Mouse (Mus musculus) embryo, embryonic 10 days (tissue): ENCODE measurements around the gene Apex1.
"Not testable (repeated sequence)": the region's sequence is repeated elsewhere in the genome, so short reads cannot be mapped to it uniquely, and the experiment has no call there.

ENCODE experiments used
- DNase-seq: peaks from one replicate; pipeline ENCODE4 v3.0.0-alpha.2; 2015; ENCODE audit warnings: low spot score

The Apex1 gene

DNA sequence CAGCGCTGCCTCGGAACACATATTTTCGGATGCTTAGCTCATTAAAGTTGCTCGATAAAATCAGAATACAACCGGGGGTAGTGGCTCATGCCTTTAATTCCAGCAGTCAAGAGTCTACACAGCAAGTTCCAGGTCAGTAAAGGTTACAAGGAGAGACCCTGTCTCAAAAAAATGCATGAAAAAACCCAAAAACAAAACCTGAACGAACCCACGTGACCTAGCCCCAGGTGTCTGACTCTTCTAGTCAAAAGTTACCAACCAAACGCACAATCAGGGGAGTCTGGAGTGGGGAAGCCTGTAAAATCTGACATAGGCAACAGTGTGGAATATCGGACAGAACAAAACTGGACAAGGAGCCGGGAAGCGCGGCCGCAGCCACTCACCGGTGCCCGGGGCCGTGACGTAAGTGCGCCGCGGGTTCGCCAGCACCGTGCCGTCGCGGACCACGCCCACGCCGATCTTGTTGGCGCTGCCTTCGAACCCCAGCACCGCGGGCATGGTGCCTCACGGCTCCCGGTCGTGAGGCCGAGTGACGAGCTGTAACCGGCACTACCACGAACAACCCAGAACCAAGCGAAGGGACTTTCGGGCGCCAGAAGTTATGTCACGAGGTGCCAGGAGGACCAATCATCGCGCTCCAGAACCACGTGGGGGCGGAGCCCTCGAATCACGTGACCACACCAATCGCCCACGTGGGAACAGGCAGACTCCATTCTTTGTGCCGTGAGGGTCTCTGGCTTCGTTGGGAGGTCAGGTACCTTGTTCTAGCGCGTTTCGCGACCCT, at the start of gene Apex1, which contains the start of gene Osgep:
Gene Apex1, plus strand, starts transcription at position 688 of the 784 bp plus-strand sequence.
Gene Osgep, minus strand, starts transcription at position 613 of the 784 bp plus-strand sequence.
- DNase-seq, result peak; percentile 100

DNA sequence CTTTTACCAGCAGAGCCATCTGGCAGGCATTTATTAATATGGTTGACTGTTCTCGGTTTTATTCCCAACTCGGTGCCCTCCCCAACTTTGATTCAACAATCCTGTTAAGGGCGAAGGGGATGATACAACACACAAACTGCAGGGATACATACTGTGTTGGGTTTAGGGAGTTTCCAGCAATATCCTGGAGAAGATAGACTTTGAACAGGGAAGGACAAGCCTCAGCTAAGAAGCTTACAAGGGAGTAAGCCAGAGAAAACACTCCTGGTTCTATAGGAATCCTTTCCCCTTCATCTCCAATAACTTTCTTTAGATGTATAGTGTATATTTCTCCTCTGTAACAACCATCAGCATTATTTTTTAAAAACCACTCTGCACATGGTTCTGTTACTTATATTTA, 49.6 kb upstream of the Apex1 start:
- no peak for DNase-seq

DNA sequence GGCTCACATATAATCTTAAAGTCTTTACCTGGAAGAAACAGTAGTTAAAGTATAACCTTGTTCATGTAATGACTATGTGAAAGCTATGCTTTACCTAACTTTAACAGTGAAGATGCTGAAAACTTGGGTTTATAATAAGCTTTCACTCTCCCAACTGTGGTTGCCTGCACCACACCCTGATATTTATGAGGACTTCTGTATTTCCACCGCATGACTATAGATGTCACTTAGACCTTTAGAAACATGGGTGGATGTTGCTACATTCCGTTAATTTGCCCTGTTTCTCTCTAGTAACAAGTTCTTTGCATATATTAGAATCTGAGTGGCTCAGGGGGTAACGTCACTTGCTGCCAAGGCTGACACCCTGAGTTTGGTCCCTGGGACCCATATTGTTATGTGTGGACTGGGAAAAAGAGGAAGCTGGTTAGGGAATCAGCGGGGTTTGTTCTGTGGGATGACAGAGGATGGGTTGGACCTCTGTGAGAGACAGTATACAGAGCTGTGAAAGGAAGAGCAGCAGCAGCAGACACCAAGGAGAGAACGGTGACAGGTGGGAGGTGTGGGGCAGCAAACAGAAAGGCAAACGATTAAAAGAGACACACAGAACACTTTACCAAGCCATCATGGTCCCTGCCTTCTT, 49.1 kb upstream of the Apex1 start:
- no peak for DNase-seq

DNA sequence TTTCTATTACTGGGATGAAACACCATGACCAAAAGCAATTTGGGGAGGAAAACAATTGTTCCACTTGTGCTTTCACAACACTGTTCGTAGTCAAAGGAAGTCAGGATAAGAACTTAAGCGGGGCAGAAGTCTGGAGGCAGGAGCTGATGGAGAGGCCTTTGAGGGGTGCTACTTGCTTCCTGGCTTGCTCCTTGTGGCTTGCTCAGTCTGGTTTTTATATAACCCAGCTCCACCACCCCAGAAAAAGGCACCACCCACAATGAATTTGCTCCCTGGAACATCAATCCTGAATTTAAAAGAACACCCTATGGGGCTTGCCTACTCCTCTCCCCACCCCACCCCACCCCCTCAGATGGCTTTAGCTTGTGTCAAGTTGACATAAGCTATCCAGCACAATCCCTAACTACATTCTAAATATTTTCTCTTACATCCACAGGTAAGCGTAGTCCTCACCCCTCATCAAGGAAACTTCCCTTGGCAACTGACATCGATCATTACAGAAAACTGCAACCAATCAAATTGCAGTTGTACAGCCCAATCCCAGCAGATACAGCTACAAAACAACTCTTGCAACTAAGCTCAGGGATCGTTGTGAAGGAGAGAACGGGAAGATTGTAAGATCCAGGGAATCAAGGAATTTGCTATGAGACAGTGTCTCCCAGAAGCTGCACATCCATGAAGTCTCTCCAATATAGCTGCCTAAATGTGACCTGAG, 48.4 kb upstream of the Apex1 start:
- DNase-seq, result no peak

DNA sequence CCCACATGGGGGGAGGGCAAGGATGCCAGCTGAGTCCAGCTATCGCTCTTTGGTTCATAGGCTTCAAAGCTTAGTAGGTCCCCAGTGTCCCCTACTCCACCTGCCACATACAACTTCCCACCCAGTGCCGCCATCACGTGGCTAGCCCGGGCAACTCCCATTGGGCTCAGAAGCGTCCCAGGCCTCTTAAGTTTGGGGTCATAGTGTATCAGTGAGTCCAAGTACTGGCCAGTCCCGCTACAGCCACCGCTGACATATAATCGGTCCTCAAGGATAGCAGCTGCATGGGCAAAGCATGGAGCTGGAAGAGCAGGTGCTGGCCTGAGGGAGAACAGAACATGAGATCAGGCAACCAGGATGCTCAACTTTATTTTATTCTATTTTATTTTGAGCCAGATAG, 33.1 kb upstream of the Apex1 start:
- no peak for DNase-seq

DNA sequence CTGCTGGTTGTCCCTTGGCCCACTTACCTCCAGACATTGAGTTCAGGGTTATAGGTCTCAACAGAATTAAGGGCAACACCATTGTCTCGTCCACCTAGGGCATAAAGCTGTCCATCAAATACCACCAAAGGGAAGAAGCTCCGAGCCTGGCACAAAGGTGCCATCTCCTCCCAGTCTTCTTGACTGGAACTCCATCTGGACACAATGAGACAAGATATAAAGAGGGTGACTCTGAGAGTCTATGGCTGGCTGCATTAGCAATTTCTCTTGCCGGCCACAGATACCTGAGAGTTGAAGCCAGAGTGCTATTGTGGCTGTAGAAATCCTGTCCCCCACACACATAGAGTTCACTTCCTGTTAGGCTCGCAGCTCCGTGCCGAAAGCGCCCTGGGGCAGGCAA, 32.7 kb upstream of the Apex1 start:
- no peak for DNase-seq

DNA sequence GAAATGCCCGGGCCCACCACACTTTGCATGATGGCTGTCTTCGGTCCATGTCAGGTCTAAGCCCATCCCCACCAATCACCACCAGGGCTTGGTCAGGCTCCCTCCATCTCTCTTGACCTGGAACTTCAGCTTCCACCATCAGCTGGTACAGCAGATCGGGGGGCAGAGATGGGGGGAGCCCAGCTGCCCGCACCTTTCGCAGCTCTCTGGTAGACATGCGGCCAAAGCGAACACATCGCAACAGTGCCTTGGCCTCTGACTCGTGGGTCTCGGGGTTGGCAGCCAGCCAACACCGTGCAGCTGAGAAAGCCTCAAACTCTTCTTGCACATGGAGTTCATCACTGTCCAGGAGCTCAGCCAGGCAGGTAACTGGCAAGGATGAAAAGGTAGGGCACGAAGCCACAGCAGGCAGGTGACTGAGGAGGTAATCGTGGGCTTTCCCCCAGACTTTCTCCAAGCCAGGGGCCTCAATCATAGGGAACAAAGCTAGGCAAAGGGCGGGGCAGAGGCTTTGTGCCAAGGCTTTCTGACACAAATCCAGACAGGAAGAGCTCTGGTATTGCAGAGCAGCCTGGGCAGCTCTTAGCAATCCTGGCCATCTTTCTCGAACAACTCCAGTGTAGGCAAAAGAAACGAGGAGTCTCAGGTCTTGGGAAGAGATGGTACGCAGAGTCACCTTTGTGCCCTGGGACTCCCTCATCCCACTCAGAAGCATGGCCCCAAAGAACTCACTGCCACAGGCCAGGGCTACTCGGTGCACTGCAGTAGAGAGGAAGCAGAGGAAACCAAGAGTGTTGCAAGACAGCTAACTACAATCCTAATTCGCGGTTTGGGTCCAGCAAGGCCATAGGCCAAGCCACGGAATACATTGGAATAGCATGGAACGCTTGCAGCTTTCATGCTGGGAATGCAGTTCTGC, 32.0 kb upstream of the Apex1 start:
- no peak for DNase-seq

DNA sequence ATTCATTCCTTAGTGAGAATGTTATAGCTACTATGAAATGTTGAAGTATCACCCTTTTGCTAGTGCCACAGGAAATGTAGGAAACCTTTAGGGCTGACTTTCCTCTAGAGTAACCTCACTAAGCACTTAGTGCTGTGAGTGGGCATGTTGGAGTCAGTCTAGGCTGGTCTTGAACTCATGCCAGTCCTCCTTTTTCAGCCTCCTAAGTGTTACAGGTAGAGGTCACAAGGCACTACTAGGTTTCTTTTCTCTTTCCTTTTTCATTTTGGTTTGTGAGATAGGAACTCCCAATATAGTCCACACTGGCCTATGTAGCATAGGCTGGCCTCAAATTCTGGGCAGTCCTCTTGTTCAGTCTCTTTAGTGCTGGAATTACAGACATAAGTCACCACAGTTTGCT, 29.4 kb upstream of the Apex1 start:
- no peak for DNase-seq

DNA sequence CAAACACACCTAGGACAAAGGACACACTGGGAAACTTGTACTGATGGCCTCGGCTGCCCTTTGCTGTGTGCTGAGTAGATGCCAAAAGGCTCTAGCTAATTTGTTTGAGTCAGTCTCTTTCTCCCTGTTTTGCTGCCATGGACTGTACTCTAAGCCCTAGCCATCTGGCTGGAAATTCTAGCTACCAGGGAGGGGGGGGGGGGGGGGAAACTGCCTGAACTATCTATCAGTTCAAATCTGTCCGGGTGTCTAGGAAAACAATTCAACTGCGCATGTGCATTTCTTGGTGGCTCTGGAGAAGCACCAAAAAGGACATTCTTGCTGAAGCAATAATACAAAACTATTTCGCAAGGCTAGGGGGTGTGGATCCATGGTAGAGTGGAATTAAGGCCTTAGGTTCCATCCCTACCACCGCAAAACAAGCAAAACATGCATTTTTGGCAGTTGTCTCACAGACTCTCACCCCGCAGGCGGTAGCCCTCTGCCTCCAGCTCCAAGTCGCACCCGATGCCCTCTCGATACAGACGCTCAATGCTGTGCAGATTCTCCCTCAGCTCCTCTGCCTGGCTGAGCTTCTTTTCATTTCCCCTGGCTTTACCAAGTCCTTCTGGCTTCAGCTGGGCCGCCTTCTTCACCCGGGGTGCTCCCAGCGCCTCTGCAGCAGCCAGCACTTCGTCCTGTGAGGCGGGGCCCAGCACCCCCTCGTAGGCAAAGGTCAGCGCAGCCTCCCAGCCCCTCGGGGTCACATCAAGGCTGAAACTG, 28.6 kb upstream of the Apex1 start:
- DNase-seq, result peak; percentile 18

DNA sequence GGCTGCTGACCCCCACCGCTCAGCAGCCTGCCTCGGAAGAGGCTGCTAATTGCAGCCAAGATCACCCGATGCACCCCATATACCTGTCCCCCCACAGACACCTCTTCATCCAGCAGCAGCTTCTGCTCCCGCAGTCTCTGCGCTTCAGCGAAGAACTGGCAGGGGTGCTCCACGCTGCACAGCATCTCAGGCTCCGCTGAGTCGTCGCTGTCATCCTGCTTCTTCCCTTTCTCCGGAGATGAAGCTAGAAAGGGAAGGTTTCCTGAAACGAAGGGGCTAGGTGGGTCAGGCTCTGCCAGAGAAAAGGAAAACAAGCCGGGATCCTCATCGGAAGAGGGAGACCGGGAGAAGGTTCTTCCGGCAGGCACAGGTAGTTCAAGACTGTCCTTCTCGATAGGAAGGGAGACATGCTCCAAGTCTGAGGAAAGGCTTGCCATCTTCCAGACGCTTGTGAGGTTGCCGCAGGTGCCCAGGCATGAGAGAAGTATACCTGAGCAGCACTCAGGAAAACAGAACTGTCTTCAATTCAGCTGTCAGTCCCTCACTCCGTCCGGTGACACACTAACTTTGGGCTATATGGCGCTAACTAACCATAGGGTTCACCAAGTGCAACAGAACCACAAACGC, 27.9 kb upstream of the Apex1 start:
- peak; percentile 12 for DNase-seq

DNA sequence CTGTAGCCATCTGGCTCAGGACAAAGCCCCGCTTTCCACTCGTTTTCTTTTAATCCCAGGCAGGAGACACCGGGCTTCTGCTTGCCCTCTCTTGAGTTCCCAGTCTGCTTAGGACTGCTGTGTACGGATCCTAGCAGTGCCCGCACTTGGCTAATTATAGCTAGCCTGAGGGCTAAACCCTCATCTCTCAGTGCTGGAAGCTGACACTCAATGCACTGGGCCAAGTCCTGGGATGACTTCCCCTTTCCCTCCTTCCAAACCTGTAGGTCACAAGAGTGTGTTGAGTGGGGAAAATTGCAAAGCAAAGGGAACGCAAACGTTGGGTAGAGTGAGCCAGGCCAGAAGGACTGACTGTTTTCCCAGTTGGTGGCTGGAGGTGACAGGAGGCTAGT, 27.4 kb upstream of the Apex1 start, which contains the start of gene Klhl33:
Gene Klhl33, minus strand, starts transcription at position 134 of the 392 bp plus-strand sequence.
- DNase-seq, result peak; percentile 10

DNA sequence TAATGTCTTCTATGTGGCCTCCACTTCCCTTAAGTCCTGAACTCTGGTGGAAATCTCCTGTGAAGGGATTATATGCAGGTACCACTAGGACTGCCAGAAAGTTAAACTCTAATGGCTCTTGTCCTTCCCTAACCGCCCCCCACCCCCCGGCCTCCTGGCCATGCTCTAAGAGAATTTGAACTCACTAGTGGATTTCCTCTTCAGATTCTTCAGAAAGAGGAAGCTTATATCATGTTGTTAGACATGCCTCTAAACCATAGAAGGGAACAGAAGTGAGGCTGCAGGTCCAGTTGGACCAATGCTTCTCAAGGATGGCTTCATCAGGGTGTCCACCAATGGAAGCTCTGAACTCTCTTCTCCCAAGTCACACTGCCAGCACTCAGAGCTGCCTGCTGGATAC, 26.8 kb upstream of the Apex1 start:
- not testable (repeated sequence) for DNase-seq

DNA sequence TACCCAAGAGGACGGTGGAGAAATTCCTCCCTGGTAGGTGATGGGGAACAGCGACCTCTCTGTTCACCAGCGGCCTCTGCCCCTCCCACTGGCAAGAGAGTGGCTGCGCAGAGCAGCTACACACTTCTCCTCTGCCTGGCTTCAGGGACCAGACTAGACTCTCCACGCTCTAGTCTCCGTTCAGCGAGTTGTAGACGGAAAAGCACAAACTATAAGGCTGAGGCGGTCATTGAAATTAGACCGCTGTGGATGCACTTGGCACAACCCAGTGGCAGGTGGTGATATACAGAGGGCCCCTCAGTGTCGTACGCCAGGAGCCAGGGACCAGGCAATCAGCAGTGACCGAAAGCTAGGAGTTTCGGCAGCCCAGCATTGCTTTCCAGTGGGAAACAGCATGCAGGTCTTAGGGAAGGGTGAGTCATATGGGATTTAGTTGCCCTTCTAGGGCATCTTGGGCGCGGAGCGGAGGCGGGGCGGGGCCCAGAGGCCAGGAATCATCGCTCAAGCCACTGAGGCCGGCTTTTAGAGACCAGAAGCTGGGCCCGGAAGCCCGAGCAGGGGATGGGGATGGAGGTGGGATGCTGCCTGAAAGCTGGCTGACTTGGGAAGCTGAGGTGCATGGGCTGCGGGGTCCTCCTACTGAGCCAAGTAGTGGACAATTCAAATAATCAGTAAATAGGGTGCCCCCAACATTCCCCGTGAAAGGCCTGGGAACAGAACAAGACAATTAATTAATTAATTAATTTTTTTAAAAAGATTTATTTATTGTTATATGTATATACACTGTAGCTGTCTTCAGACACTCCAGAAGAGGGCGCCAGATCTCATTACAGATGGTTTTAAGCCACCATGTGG, 20.6 kb upstream of the Apex1 start:
- DNase-seq, result peak; percentile 81

DNA sequence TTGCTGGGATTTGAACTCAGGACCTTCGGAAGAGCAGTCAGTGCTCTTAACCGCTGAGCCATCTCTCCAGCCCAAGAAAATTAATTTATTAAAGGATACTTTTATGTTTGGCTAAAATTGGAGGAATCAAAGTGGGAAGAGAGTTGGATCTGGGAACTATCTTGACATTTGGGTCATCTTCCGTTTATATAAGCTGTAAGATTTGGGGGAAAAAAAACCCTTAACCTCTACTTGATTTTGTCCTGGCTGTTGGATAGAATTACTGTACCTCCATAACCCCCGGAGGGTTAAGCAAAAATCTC, 20.0 kb upstream of the Apex1 start:
- DNase-seq, result no peak

DNA sequence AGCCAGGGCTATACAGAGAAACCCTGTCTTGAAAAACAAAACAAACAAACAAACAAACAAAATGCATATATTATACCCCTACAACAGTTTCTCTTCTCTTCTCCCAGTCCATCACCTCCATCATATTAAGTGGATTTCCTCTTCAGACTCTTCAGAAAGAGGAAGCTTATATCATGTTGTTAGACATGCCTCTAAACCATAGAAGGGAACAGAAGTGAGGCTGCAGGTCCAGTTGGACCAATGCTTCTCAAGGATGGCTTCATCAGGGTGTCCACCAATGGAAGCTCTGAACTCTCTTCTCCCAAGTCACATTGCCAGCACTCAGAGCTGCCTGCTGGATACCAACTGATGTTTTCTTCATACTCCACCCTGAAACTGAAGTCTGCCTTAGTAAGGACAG, 19.4 kb upstream of the Apex1 start:
- DNase-seq, result not testable (repeated sequence)

DNA sequence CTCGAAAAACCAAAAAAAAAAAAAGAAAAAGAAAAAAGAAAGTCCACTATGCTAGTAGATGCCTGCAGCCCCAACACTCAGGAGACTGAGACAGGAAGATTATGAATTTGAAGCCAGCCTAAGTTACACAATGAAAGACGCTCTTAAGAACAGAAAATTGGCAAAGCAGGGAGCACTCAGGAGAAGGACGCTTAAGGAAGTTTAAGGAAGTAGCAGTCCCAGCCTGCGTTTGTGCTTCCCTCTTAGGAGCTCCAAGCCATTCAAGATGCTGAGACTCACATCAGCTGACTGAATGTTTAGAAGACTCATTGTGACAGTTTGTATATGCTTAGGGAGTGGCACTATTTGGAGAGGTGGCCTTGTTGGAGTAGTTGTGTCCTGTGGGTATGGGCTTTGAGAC, 16.6 kb upstream of the Apex1 start:
- DNase-seq, result no peak

DNA sequence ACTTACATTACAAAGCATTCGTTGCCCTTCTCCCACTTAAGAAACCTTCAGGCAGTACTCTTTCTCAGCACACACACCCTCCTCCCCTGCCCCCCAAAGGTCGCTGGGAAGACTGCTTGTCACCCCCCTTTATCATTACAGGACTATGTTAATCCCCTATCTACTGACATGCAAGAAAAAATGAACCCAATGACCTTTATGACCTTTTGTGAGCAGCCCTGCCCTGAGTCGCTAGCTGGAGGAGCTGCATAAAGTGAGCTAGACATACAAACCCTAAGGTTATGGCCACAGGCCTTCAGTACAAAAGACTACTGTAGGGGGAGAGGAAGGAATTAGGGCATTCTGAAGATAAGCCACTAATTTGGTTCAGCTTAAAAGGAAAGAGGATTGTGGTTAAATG, 13.4 kb upstream of the Apex1 start:
- DNase-seq, result no peak

DNA sequence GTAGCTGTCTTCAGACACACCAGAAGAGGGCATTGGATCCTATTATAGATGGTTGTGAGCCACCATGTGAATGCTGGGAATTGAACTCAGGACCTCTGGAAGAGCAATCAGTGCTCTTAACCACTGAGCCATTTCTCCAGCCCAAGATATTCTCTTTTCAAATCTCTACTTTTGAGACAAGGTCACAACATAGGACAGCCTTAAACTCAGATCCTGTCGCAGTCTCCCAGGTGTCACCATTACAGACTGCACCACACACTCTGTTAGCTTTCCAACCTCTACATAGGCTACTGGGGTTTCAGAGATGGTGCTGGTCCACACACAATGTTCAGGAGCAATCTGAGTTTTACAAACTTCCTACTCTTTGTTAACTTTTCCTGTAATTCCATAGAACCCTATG, 1.3 kb upstream of the Apex1 start:
- DNase-seq, result not testable (repeated sequence)

DNA sequence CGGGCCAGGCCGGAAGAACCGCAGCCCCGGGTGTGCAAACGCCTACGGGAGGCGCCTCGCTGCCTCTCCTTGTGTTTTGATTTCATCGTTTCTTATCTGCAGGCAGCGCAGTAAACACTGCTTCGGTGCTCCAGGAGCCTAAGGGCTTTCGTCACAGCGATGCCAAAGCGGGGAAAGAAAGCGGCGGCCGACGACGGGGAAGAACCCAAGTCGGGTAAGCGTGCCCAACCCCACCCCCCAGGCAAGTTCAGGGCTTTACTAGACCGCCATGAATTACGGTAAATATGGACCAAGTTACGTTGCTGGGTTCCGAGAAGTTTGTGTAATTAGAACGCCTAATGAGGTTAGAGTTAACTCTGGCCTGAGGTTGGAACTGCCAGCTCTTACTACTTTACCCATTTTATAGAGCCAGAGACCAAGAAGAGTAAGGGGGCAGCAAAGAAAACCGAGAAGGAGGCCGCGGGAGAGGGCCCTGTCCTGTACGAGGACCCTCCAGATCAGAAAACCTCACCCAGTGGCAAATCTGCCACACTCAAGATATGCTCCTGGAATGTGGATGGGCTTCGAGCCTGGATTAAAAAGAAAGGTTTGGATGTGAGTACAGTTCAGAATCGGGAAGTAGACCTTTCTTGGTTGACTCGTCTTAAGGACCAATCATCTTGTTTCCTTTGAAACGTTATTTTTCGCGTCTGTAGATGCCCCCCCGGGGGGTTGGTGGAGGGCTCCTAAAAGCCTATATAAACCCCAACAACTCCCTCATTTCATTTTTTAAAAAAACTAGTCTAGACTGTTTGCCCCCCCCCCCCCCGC, 548 bp downstream of the Apex1 start:
- DNase-seq, result peak; percentile 27
